Mouse (Mus musculus) lung, adult 2 months (tissue): ENCODE data around the gene Ppfia1.

Experiments
- CTCF ChIP-seq: fragments of 200-500 bp; IDR thresholded peaks from 2 replicates; pipeline ENCODE4 v1.5.1; 2011; ENCODE audit warnings: mild to moderate bottlenecking, low read length, control low read depth; ENCODE audit not compliant: insufficient read depth
- POLR2A ChIP-seq: fragments of 200-500 bp; IDR thresholded peaks from 2 replicates; pipeline ENCODE4 v1.6.1; 2011; ENCODE audit warnings: low read depth, mild to moderate bottlenecking, control low read depth, low read length, borderline replicate concordance; ENCODE audit errors: extremely low read depth

DNA sequence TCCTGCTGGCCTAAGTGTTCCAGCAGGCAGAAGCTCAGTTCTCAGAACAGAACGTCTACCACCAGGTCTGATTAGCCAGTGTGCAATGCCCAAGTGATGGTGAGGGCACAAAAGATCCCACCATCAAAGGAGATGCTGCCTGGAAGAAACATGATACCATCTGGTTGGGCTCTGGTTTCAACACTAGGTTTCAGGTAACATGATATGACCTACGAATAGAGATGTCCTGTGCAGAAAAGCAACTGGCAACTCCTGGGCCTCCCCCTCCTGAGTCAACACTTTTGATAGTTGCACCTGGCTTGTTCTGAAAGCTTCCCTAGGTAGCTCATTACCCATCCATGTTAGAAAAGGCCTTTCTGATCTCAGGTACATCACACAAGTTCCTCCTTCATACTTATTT, 26.9 kb downstream of the Ppfia1 start:
- TF ChIP-seq CTCF (no peak), POLR2A (no peak)
